Mouse (Mus musculus): Measurements from ENCODE around the gene Barx1.

DNA sequence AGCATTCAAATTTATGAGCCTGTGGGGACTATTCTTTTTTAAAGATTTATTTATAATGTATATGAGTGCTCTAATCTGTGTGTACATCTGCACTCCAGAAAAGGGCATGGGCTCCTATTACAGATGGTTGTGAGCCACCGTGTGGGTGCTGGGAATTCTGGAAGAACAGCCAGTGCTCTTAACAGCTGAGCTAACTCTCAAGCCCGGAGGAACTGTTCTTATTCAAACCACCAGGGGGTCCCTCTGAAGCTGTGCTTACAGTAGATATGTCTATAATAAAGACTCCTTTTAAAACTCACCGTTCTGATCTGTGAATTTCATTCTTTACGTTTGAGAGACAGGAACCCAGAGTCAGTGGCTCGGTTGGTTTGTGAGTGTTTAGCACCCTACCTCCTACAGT lies 31.1 kb upstream of the Barx1 start:
- TF ChIP-seq TAL1 (IDR thresholded peaks at IDR 0.05; ENCODE audit: low read length) = no peak
- TF ChIP-seq GATA1 (IDR thresholded peaks at IDR 0.05; ENCODE audit: low read length) = no peak
